Mouse (Mus musculus): ENCODE data around the gene Dhx16. TPM values are rescaled to one million over a fixed set of nuclear protein-coding genes. Genes with fewer than 3 reads are reported as not detected.

Gene Dhx16
- polyA plus RNA-seq, 1 experiment from 2014 or later = 56.9 TPM

DNA sequence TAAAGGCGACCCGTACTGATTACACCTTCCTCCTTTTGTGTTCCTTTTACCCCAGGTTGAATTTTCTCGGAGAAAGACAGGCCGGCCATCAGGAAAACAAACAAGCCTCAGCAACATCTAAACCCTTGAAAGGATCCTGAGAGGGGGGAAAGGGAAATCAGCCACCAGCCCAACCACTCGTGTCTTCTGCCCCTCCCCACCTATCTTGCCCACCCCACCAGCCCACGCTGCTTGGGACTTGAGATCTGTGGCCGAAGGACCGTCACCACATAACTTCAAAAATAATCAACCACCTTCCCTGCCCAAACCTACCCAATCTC, 37.5 kb downstream of the Dhx16 start:
- H3K36me3 ChIP-seq = peaks cover 30% of the 10 kb centered on the region
- no peaks in the 10 kb centered on the region for H3K27me3 ChIP-seq
- ATAC-seq (ENCODE audit: insufficient number of reproducible peaks, insufficient read depth, low FRiP score, low TSS enrichment, low read depth) = no peak
- peak overlapping the region; percentile 87 for H3K4me2 ChIP-seq
- peaks cover 26% of the 10 kb centered on the region for H3K4me1 ChIP-seq (replicated peaks)
- WGBS = under 1% methylated on average over 8 of the region's 8 CpGs
- no peaks in the 10 kb centered on the region for H3K9me3 ChIP-seq
- peak overlapping the region; percentile 94 for H3K9ac ChIP-seq (replicated peaks)
- peak overlapping the region; percentile 70 for H3K4me3 ChIP-seq (replicated peaks)
- peak overlapping the region; percentile 96 for H3K27ac ChIP-seq

DNA sequence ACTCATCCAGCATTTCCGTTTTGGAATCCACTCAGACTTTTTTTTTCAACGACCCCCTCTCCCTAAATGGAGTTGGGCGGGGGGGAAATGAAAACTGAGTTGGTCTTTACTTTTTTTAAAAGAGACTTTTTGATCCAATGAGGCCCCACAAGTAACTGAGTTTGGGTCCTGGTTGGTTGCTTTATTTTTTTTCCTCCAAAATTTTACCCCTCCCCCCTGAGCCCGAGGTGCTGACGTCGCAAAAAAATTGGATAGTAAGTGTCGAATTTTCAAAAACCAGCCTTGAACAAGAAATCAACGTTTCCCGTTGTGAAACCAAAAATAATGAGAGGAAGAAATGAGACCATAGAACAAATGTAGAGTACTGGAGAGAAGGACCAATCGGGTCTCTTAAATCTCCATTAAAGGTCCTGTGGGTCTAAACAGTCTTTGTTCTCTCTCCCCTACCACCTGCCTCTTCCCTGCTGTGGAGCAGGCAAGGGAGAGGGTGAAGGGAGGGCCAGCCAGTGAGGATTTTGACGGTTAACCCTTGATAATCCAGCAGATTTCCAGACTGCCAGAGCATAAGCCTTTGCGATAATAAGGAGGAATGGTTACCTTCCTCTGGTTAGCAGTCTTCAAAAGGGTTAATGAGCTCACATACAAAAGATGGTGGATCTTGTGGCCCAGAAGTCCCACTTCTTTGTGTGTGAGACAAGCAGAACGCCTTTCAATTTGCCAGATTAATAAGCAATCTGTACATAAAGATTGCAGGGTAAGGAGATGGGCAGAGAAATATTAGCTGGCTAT, 38.0 kb downstream of the Dhx16 start:
- under 1% methylated on average over 13 of the region's 13 CpGs for WGBS
- Histone ChIP-seq H3K4me3 (replicated peaks) (peak overlapping the region; percentile 70), H3K27me3 (no peaks in the 10 kb centered on the region), H3K4me2 (peak overlapping the region; percentile 87), H3K9ac (replicated peaks) (peak overlapping the region; percentile 94), H3K9me3 (no peaks in the 10 kb centered on the region), H3K4me1 (replicated peaks) (peaks cover 26% of the 10 kb centered on the region), H3K36me3 (peaks cover 25% of the 10 kb centered on the region), H3K27ac (peak overlapping the region; percentile 96)
- ATAC-seq (ENCODE audit: insufficient number of reproducible peaks, insufficient read depth, low FRiP score, low TSS enrichment, low read depth) = no peak

DNA sequence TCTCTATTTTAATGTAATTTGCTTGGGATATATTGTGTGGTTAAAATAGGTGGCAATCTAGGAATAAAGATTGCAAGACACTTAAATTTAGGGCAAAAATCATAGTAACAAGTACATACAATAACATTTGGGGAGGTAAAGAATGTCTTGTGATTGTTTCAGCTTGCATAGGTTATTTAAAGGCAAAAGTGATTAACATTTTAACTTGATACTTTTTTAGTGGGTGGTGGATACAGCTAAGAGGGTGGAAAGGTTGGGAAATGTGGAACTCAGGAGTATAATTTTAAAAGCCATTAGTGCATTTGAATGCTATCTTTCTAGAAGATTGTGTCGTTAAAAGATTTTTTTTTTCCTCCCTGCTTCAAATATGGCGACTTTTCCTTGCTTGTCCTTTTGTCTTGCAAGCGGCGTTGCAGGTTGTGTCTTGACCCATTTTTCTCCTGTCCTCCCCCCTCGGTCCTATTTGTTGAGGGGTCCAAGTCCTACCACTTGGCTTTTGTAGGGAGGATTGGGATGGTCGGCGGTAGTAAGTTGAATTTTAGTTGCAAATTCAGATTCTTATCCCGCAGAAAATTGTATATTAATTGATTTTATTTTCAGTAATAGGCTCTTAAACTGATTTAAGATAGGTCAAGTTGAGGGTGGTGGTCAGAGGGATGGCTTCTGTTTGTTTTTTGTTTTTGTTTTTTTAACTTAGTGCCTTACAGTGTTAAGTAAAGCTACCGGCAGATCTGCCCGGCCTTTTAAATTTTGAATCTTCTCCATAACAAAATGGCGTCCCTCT, 38.8 kb downstream of the Dhx16 start:
- ATAC-seq (ENCODE audit: insufficient number of reproducible peaks, insufficient read depth, low FRiP score, low TSS enrichment, low read depth) = no peak
- H3K9ac ChIP-seq (replicated peaks) = peak overlapping the region; percentile 94
- WGBS = 0% methylated on average over 11 of the region's 11 CpGs
- no peaks in the 10 kb centered on the region for H3K27me3 ChIP-seq
- peaks cover 26% of the 10 kb centered on the region for H3K4me1 ChIP-seq (replicated peaks)
- peak overlapping the region; percentile 70 for H3K4me3 ChIP-seq (replicated peaks)
- peak overlapping the region; percentile 96 for H3K27ac ChIP-seq
- no peaks in the 10 kb centered on the region for H3K9me3 ChIP-seq
- H3K36me3 ChIP-seq = peaks cover 22% of the 10 kb centered on the region
- H3K4me2 ChIP-seq = peak overlapping the region; percentile 87

- WGBS = 23% methylated on average over 7 of the region's 7 CpGs
- peaks cover 22% of the 10 kb centered on the region for H3K36me3 ChIP-seq
- H3K9ac ChIP-seq (replicated peaks) = peak overlapping the region; percentile 94
- H3K27ac ChIP-seq = peak overlapping the region; percentile 96
- ATAC-seq (ENCODE audit: insufficient number of reproducible peaks, insufficient read depth, low FRiP score, low TSS enrichment, low read depth) = peak; percentile 30; the same call in 1 of the 2 replicates
- no peaks in the 10 kb centered on the region for H3K27me3 ChIP-seq
- H3K4me1 ChIP-seq (replicated peaks) = peaks cover 26% of the 10 kb centered on the region
- no peaks in the 10 kb centered on the region for H3K9me3 ChIP-seq
- H3K4me2 ChIP-seq = peak overlapping the region; percentile 87
- H3K4me3 ChIP-seq (replicated peaks) = peak overlapping the region; percentile 70
Observed at GRCm38 (mm10) chr17:35919060-35919715, 39.6 kb downstream of the Dhx16 start.

DNA sequence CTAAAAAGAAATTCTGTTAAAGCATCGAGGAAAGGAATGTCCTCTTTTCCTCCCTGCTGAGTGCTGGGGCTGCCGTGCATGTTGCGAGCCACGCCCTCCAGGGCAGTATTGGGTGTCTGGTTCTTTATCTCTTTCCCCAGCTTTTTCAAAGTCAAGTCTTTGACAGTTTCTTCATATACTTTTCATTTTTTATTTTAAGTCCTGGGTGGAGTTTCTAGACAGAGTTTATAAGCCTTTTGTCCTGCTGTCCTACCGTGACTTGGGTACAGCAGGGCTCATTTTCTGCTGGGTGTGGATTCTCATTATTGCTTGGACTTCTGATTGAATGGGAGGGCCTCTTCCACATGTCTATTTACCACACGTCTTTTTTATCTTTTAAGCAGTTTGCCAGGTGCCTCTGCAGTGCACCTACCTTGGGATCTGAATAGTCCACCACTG, 40.3 kb downstream of the Dhx16 start:
- Histone ChIP-seq H3K4me2 (peak overlapping the region; percentile 87), H3K9ac (replicated peaks) (no peak overlapping the region; the same call in 1 of the 2 replicates), H3K27ac (peak overlapping the region; percentile 96), H3K4me3 (replicated peaks) (peak overlapping the region; percentile 70), H3K27me3 (no peaks in the 10 kb centered on the region), H3K36me3 (peaks cover 24% of the 10 kb centered on the region), H3K9me3 (no peaks in the 10 kb centered on the region), H3K4me1 (replicated peaks) (peaks cover 26% of the 10 kb centered on the region)
- WGBS = 58% methylated on average over 6 of the region's 6 CpGs
- no peak for ATAC-seq (ENCODE audit: insufficient number of reproducible peaks, insufficient read depth, low FRiP score, low TSS enrichment, low read depth)

- no peak overlapping the region; the same call in 1 of the 2 replicates for H3K9ac ChIP-seq (replicated peaks)
Observed at GRCm38 (mm10) chr17:35920384-35920783, 40.8 kb downstream of the Dhx16 start.

GRCm38 (mm10) chr17:35920862-35921562, 41.4 kb downstream of the Dhx16 start:
- Histone ChIP-seq H3K27me3 (no peaks in the 10 kb centered on the region), H3K4me1 (replicated peaks) (peaks cover 21% of the 10 kb centered on the region), H3K36me3 (peaks cover 35% of the 10 kb centered on the region), H3K4me3 (replicated peaks) (no peak overlapping the region), H3K27ac (peak overlapping the region; percentile 96; the same call in 1 of the 2 replicates), H3K9ac (replicated peaks) (no peak overlapping the region; the same call in 1 of the 2 replicates), H3K9me3 (no peaks in the 10 kb centered on the region), H3K4me2 (no peak overlapping the region)
- no peak for ATAC-seq (ENCODE audit: insufficient number of reproducible peaks, insufficient read depth, low FRiP score, low TSS enrichment, low read depth)
- 76% methylated on average over 5 of the region's 5 CpGs for WGBS

More at GRCm38 (mm10) chr17:35920384-35920783, 40.8 kb downstream of the Dhx16 start:
- WGBS = 88% methylated on average over 1 of the region's 1 CpGs
- Histone ChIP-seq H3K27ac (peak overlapping the region; percentile 96), H3K36me3 (peaks cover 29% of the 10 kb centered on the region), H3K9me3 (no peaks in the 10 kb centered on the region), H3K4me3 (replicated peaks) (0 out of 2 replicates have a peak overlapping the region, but pooled peaks have one; percentile 70), H3K4me2 (peak overlapping the region; percentile 87), H3K27me3 (no peaks in the 10 kb centered on the region), H3K4me1 (replicated peaks) (peaks cover 24% of the 10 kb centered on the region)
- ATAC-seq (ENCODE audit: insufficient number of reproducible peaks, insufficient read depth, low FRiP score, low TSS enrichment, low read depth) = no peak

- Histone ChIP-seq H3K27ac (no peak overlapping the region), H3K4me2 (no peak overlapping the region), H3K36me3 (peaks cover 42% of the 10 kb centered on the region), H3K4me3 (replicated peaks) (no peak overlapping the region), H3K4me1 (replicated peaks) (peaks cover 21% of the 10 kb centered on the region), H3K27me3 (no peaks in the 10 kb centered on the region), H3K9me3 (no peaks in the 10 kb centered on the region), H3K9ac (replicated peaks) (no peak overlapping the region)
- WGBS = 92% methylated on average over 4 of the region's 4 CpGs
- ATAC-seq (ENCODE audit: insufficient number of reproducible peaks, insufficient read depth, low FRiP score, low TSS enrichment, low read depth) = no peak
Observed at GRCm38 (mm10) chr17:35921710-35922109, 42.1 kb downstream of the Dhx16 start.

DNA sequence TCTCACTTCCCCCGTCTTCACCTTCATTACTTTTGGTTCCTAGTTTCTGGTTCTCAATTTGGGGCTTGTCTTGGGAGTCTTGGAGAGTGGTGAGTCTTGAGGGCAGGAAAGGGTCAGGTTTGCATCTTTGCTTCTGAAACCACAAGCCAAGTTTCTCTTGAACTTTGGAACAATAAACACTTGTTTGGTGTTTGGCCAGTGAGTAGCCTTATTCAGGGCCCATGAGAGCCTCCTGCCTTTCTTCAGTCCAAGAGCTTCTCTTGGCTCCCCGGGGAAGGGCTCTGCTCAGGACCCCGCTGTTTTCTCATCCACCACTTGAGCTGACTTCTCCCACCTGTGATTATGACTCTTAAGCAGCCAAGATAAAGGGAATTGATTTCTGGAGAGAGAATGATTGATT, 42.9 kb downstream of the Dhx16 start:
- Histone ChIP-seq H3K4me2 (no peak overlapping the region), H3K27ac (no peak overlapping the region), H3K4me1 (replicated peaks) (peaks cover 21% of the 10 kb centered on the region), H3K27me3 (no peaks in the 10 kb centered on the region), H3K36me3 (peaks cover 50% of the 10 kb centered on the region), H3K9ac (replicated peaks) (no peak overlapping the region), H3K9me3 (no peaks in the 10 kb centered on the region), H3K4me3 (replicated peaks) (no peak overlapping the region)
- no peak for ATAC-seq (ENCODE audit: insufficient number of reproducible peaks, insufficient read depth, low FRiP score, low TSS enrichment, low read depth)
- 84% methylated on average over 3 of the region's 3 CpGs for WGBS

- Histone ChIP-seq H3K4me3 (replicated peaks) (no peak overlapping the region), H3K27me3 (no peaks in the 10 kb centered on the region), H3K9ac (replicated peaks) (no peak overlapping the region), H3K4me2 (no peak overlapping the region), H3K27ac (no peak overlapping the region), H3K36me3 (peaks cover 57% of the 10 kb centered on the region), H3K4me1 (replicated peaks) (peaks cover 21% of the 10 kb centered on the region), H3K9me3 (no peaks in the 10 kb centered on the region)
- WGBS = 94% methylated on average over 4 of the region's 4 CpGs
- ATAC-seq (ENCODE audit: insufficient number of reproducible peaks, insufficient read depth, low FRiP score, low TSS enrichment, low read depth) = no peak
Observed at GRCm38 (mm10) chr17:35923281-35923680, 43.7 kb downstream of the Dhx16 start.

Measured in limb, embryonic 12.5 days (tissue).